Mouse (Mus musculus) frontal cortex, postnatal 14 days (tissue): Measurements from ENCODE around the gene Slc37a1.

ENCODE experiments used
- DNase-seq, 2 experiments: peaks; one replicate each; pipeline ENCODE4 v3.0.0; 2022; ENCODE audit warnings: low spot score in 2 of 2

The Slc37a1 gene

GRCm38 (mm10) chr17:31268016-31268415 is 18.6 kb upstream of the Slc37a1 start:
- DNase-seq: no peak

- peak in 1 of 2 experiments; percentile 3 for DNase-seq
These were observed 16.8 kb upstream of the Slc37a1 start for GRCm38 (mm10) chr17:31269761-31270160.

- peak in 1 of 2 experiments; percentile 3 for DNase-seq
These were observed 16.3 kb upstream of the Slc37a1 start for GRCm38 (mm10) chr17:31270246-31270645.

- peak in 1 of 2 experiments; percentile 1 for DNase-seq
These were observed 15.9 kb upstream of the Slc37a1 start for GRCm38 (mm10) chr17:31270736-31271135.

- no peak for DNase-seq
These were observed 15.3 kb upstream of the Slc37a1 start for GRCm38 (mm10) chr17:31271136-31271851.

- DNase-seq: no peak
These were observed 14.0 kb upstream of the Slc37a1 start for GRCm38 (mm10) chr17:31272416-31273165.

GRCm38 (mm10) chr17:31273631-31274030 is 13.0 kb upstream of the Slc37a1 start:
- no peak for DNase-seq

GRCm38 (mm10) chr17:31275181-31275580 is 11.4 kb upstream of the Slc37a1 start:
- DNase-seq: no peak

GRCm38 (mm10) chr17:31276207-31276921 is 10.2 kb upstream of the Slc37a1 start:
- peak in 1 of 2 experiments; percentile 52 for DNase-seq

- DNase-seq: peak; percentile 100
These were observed 9.4 kb upstream of the Slc37a1 start, which contains the start of gene Rsph1 for GRCm38 (mm10) chr17:31276922-31277918. Rsph1 (minus strand) TSS chr17:31277383.

GRCm38 (mm10) chr17:31277931-31278330 is 8.7 kb upstream of the Slc37a1 start:
- DNase-seq: no peak

- no peak for DNase-seq
These were observed 7.1 kb upstream of the Slc37a1 start for GRCm38 (mm10) chr17:31279541-31279940.

- no peak for DNase-seq
These were observed 6.3 kb upstream of the Slc37a1 start for GRCm38 (mm10) chr17:31280269-31280668.

- no peak for DNase-seq
These were observed 4.5 kb upstream of the Slc37a1 start for GRCm38 (mm10) chr17:31281830-31282686.

- DNase-seq: no peak
These were observed 3.9 kb upstream of the Slc37a1 start for GRCm38 (mm10) chr17:31282687-31283053.

- no peak for DNase-seq
These were observed 725 bp upstream of the Slc37a1 start for GRCm38 (mm10) chr17:31285867-31286266.

GRCm38 (mm10) chr17:31287216-31287615 is 624 bp downstream of the Slc37a1 start:
- DNase-seq: no peak

GRCm38 (mm10) chr17:31288999-31289726 is 2.6 kb downstream of the Slc37a1 start:
- no peak for DNase-seq

- DNase-seq: no peak
These were observed 3.7 kb downstream of the Slc37a1 start for GRCm38 (mm10) chr17:31290311-31290710.
